Mouse (Mus musculus): ENCODE data around the gene Tmem39a.

The Tmem39a gene

GRCm38 (mm10) chr16:38635833-38636390 is 77.4 kb downstream of the Tmem39a start:
- no peak for DNase-seq (ENCODE audit: low read depth, low spot score)

- DNase-seq (ENCODE audit: low read depth, low spot score), result peak; percentile 42
Measured at GRCm38 (mm10) chr16:38636682-38637081, 78.2 kb downstream of the Tmem39a start.

GRCm38 (mm10) chr16:38637085-38637484 is 78.6 kb downstream of the Tmem39a start:
- no peak for DNase-seq (ENCODE audit: low read depth, low spot score)
